13 mouse cellular contexts compared by ENCODE assay signal in the genomic region with DNA sequence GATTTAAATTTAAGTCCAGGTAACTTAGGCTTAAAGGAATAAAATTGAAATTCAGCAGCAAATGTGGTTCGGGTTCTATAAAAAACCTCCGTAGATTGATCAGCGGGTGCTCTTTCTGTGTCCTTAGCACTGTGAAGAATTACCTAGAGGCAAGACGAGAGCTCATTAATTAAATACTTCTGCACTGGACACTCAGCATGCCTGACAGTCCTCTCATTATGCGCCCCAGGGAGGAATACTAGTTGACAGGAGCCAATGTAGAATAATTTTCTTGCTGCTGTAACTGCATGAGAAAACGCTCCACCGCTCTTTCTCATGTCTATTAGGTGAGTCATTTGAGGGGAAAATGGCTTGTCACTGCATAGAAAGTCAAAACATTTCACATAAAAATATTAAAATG.
"Had no signal": no experiment of that assay in that cellular context is flagged by ENCODE, and none has a peak within 500 bp of the region (broad histone marks: within the 10 kb centered on the region; RNA-seq: fewer than 3 reads in every experiment).

No protein-coding gene starts in this region.

- DNase-seq: kidney, adult 2 months; kidney, postnatal 14 days; lung, adult 2 months; lung, postnatal 4 days; thymus, postnatal 14 days had no signal

- H3K4me1 ChIP-seq: kidney, embryonic 15.5 days; limb, embryonic 10.5 days; liver, embryonic 15.5 days; midbrain, embryonic 12.5 days had no signal

- H3K9ac ChIP-seq: kidney, embryonic 15.5 days; liver, embryonic 15.5 days; midbrain, embryonic 12.5 days had no signal

- H3K4me2 ChIP-seq: kidney, embryonic 15.5 days; liver, embryonic 11.5 days; liver, embryonic 15.5 days; midbrain, embryonic 12.5 days had no signal

- H3K4me3 ChIP-seq: kidney, embryonic 15.5 days; left cerebral cortex, adult 2 months; limb, embryonic 10.5 days; liver, embryonic 15.5 days; midbrain, embryonic 12.5 days had no signal

- H3K9me3 ChIP-seq: kidney, embryonic 15.5 days; limb, embryonic 10.5 days; liver, embryonic 15.5 days; midbrain, embryonic 12.5 days had no signal

- H3K36me3 ChIP-seq: kidney, embryonic 15.5 days; limb, embryonic 10.5 days; liver, embryonic 15.5 days; midbrain, embryonic 12.5 days had no signal

- H3K27me3 ChIP-seq: kidney, embryonic 15.5 days; liver, embryonic 15.5 days had no signal

- ATAC-seq: lung, postnatal 0 days had no signal

- H3K27ac ChIP-seq: kidney, embryonic 15.5 days; left cerebral cortex, adult 2 months; limb, embryonic 10.5 days; liver, embryonic 15.5 days; midbrain, embryonic 12.5 days; stomach, postnatal 0 days had no signal
